13 mouse cellular contexts compared by ENCODE assay signal in genomic region chr19:42016251-42016650, GRCm38 (mm10). TPM values are rescaled to one million over a fixed set of nuclear protein-coding genes. Genes with fewer than 3 reads are reported as not detected.
DNase-seq lines count a peak whose midpoint lies in the region; ATAC-seq and TF ChIP-seq lines count a peak whose summit lies in the region.
"Had no signal": no experiment of that assay in that cellular context is flagged by ENCODE, and none has a peak within 500 bp of the region (broad histone marks: within the 10 kb centered on the region; RNA-seq: fewer than 3 reads in every experiment).

No protein-coding gene starts in this region.

- H3K27ac ChIP-seq in gastrocnemius, adult 2 months: peak overlapping the region; percentile 87
- 0 out of 2 replicates have a peak overlapping the region, but pooled peaks have one; percentile 15 for H3K27ac ChIP-seq in intestine, embryonic 16.5 days (ENCODE audit: low read length)
- H3K27ac ChIP-seq in intestine, embryonic 15.5 days: no peak overlapping the region
- H3K27ac ChIP-seq in limb, embryonic 14.5 days (replicated peaks; ENCODE audit: low read depth, low read length): peak overlapping the region; percentile 73
- H3K27ac ChIP-seq in neural tube, embryonic 15.5 days (replicated peaks): no peak overlapping the region; the same call in 1 of the 2 replicates

- H3K9me3 ChIP-seq in intestine, embryonic 16.5 days (ENCODE audit: control insufficient read depth, low read length): no peaks in the 10 kb centered on the region
- no peaks in the 10 kb centered on the region for H3K9me3 ChIP-seq in intestine, embryonic 15.5 days
- no peaks in the 10 kb centered on the region for H3K9me3 ChIP-seq in limb, embryonic 14.5 days (ENCODE audit: control insufficient read depth, low read length)
- H3K9me3 ChIP-seq in neural tube, embryonic 15.5 days (replicated peaks): no peaks in the 10 kb centered on the region
- H3K9me3 ChIP-seq: forebrain, embryonic 12.5 days; G1E; midbrain, embryonic 12.5 days had no signal

- no peak for DNase-seq in gastrocnemius, adult 2 months
- no peak for DNase-seq in gastrocnemius, postnatal 14 days
- DNase-seq in adipocyte (ENCODE audit: low spot score): peak; percentile 42
- no peak for DNase-seq in limb, embryonic 14.5 days (ENCODE audit: low spot score)
- DNase-seq: kidney, adult 11 months had no signal

- peaks cover 5% of the 10 kb centered on the region for H3K4me1 ChIP-seq in intestine, embryonic 16.5 days (ENCODE audit: control insufficient read depth, insufficient read depth, low read length)
- peaks cover 10% of the 10 kb centered on the region; the same call in 1 of the 2 replicates for H3K4me1 ChIP-seq in intestine, embryonic 15.5 days (replicated peaks)
- peaks cover 27% of the 10 kb centered on the region for H3K4me1 ChIP-seq in limb, embryonic 14.5 days (ENCODE audit: control insufficient read depth, insufficient read depth, low read length)
- H3K4me1 ChIP-seq in neural tube, embryonic 15.5 days: peaks cover 19% of the 10 kb centered on the region

- intact Hi-C loops in gastrocnemius, adult 2 months (cut with DNase I): no loop called here
- intact Hi-C loops in gastrocnemius, postnatal 14 days (cut with DNase I; ENCODE audit: low total_unique reads): no loop called here

- H3K27me3 ChIP-seq in intestine, embryonic 16.5 days (replicated peaks; ENCODE audit: control insufficient read depth, insufficient read depth, low read length): no peaks in the 10 kb centered on the region
- H3K27me3 ChIP-seq in intestine, embryonic 15.5 days (replicated peaks): no peaks in the 10 kb centered on the region
- H3K27me3 ChIP-seq in limb, embryonic 14.5 days (ENCODE audit: control insufficient read depth, insufficient read depth, low read length): no peaks in the 10 kb centered on the region
- H3K27me3 ChIP-seq in neural tube, embryonic 15.5 days (replicated peaks): no peaks in the 10 kb centered on the region
- H3K27me3 ChIP-seq: forebrain, embryonic 12.5 days; midbrain, embryonic 12.5 days had no signal

- H3K4me3 ChIP-seq in gastrocnemius, adult 2 months: no peak overlapping the region
- H3K4me3 ChIP-seq in intestine, embryonic 16.5 days (ENCODE audit: low read length): no peak overlapping the region
- no peak overlapping the region for H3K4me3 ChIP-seq in intestine, embryonic 15.5 days (replicated peaks)
- H3K4me3 ChIP-seq in limb, embryonic 14.5 days (replicated peaks; ENCODE audit: low read length): no peak overlapping the region
- H3K4me3 ChIP-seq in neural tube, embryonic 15.5 days (replicated peaks): no peak overlapping the region
- H3K4me3 ChIP-seq: forebrain, embryonic 12.5 days; midbrain, embryonic 12.5 days had no signal

- no peak overlapping the region for H3K4me2 ChIP-seq in intestine, embryonic 16.5 days (ENCODE audit: low read depth, low read length)
- H3K4me2 ChIP-seq in intestine, embryonic 15.5 days (replicated peaks): no peak overlapping the region
- no peak overlapping the region for H3K4me2 ChIP-seq in limb, embryonic 14.5 days (replicated peaks; ENCODE audit: low read depth, low read length, severe bottlenecking)
- H3K4me2 ChIP-seq in neural tube, embryonic 15.5 days: no peak overlapping the region
- H3K4me2 ChIP-seq: forebrain, embryonic 12.5 days; midbrain, embryonic 12.5 days had no signal

- TF ChIP-seq CTCF in gastrocnemius, adult 2 months (IDR thresholded peaks at IDR 0.05): no peak

- TF ChIP-seq POLR2A in limb, embryonic 14.5 days (IDR thresholded peaks at IDR 0.05; ENCODE audit: borderline replicate concordance, extremely low read depth, insufficient read depth, insufficient read length): no peak

- 81% methylated on average over 4 of the region's 4 CpGs for WGBS in intestine, embryonic 16.5 days
- 85% methylated on average over 4 of the region's 4 CpGs for WGBS in intestine, embryonic 15.5 days
- WGBS in limb, embryonic 14.5 days: 59% methylated on average over 4 of the region's 4 CpGs
- WGBS in neural tube, embryonic 15.5 days: 48% methylated on average over 4 of the region's 4 CpGs

- no peaks in the 10 kb centered on the region for H3K36me3 ChIP-seq in intestine, embryonic 16.5 days (ENCODE audit: control insufficient read depth, insufficient read depth, low read length)
- no peaks in the 10 kb centered on the region for H3K36me3 ChIP-seq in intestine, embryonic 15.5 days
- 0 out of 2 replicates have a peak, but pooled peaks cover 3% of the 10 kb centered on the region for H3K36me3 ChIP-seq in limb, embryonic 14.5 days (ENCODE audit: control insufficient read depth, insufficient read depth, low read length)
- no peaks in the 10 kb centered on the region for H3K36me3 ChIP-seq in neural tube, embryonic 15.5 days
- H3K36me3 ChIP-seq: forebrain, embryonic 12.5 days; G1E; midbrain, embryonic 12.5 days had no signal

- no peak for ATAC-seq in intestine, embryonic 16.5 days
- ATAC-seq in intestine, embryonic 15.5 days: no peak
- ATAC-seq in limb, embryonic 14.5 days (ENCODE audit: low FRiP score, low read depth): no peak
- no peak for ATAC-seq in neural tube, embryonic 15.5 days (ENCODE audit: low FRiP score)
- ATAC-seq in megakaryocyte, adult 5-6 weeks (ENCODE audit: poor library complexity, severe bottlenecking): no peak

- no peak overlapping the region for H3K9ac ChIP-seq in intestine, embryonic 16.5 days (ENCODE audit: low read depth, low read length)
- no peak overlapping the region for H3K9ac ChIP-seq in intestine, embryonic 15.5 days
- no peak overlapping the region for H3K9ac ChIP-seq in limb, embryonic 14.5 days (ENCODE audit: low read depth, low read length, severe bottlenecking)
- H3K9ac ChIP-seq in neural tube, embryonic 15.5 days (replicated peaks): no peak overlapping the region
- H3K9ac ChIP-seq: forebrain, embryonic 12.5 days; midbrain, embryonic 12.5 days had no signal

RNA-seq across cellular contexts. Expression of gene Ankrd2, which starts 19.5 kb away (rescaled TPM):
- 100 to 1,000 TPM; 154 to 235 TPM for total RNA-seq in gastrocnemius, adult 2 months (2021)
- 100 to 1,000 TPM; 113 to 188 TPM for total RNA-seq in gastrocnemius, postnatal 14 days (2021)
- polyA plus RNA-seq in intestine, embryonic 16.5 days (2015; fragmentation: Nextera tagmentation; extraction: Ambion mirVana): 0.16 TPM in 1 of 2 replicates, not detected in the other
- polyA plus RNA-seq in intestine, embryonic 15.5 days (2015; fragmentation: Nextera tagmentation; extraction: Ambion mirVana): 0.18 TPM in 1 of 2 replicates, not detected in the other
- polyA plus RNA-seq in limb, embryonic 14.5 days (2012; rRNA removed): 0.58 and 0.96 TPM in 2 replicates
- polyA plus RNA-seq in limb, embryonic 14.5 days (2014; fragmentation: Nextera tagmentation; extraction: Ambion mirVana): 0.66 and 1.5 TPM in 2 replicates
- 1.1 and 1.3 TPM in 2 replicates for polyA plus RNA-seq in neural tube, embryonic 15.5 days (2015; fragmentation: Nextera tagmentation; extraction: Ambion mirVana)
- total RNA-seq in megakaryocyte, adult 5-6 weeks (2015): not detected in 2 replicates
- total RNA-seq in megakaryocyte, adult 5-6 weeks (2017): not detected in 2 replicates
- total RNA-seq: G1E; layer of hippocampus, postnatal 36 days had no signal
- polyA plus RNA-seq: G1E; midbrain, embryonic 12.5 days had no signal

RNA-seq across cellular contexts. Expression of gene Hoga1, which starts 29.2 kb away (rescaled TPM):
- 1 to 10 TPM; 2.9 to 3.1 TPM for total RNA-seq in gastrocnemius, adult 2 months (2021)
- 1 to 10 TPM; 3.3 to 4.3 TPM for total RNA-seq in gastrocnemius, postnatal 14 days (2021)
- 2.2 and 2.7 TPM in 2 replicates for polyA plus RNA-seq in intestine, embryonic 16.5 days (2015; fragmentation: Nextera tagmentation; extraction: Ambion mirVana)
- 1.6 and 1.7 TPM in 2 replicates for polyA plus RNA-seq in intestine, embryonic 15.5 days (2015; fragmentation: Nextera tagmentation; extraction: Ambion mirVana)
- 3.5 and 3.7 TPM in 2 replicates for polyA plus RNA-seq in limb, embryonic 14.5 days (2012; rRNA removed)
- polyA plus RNA-seq in limb, embryonic 14.5 days (2014; fragmentation: Nextera tagmentation; extraction: Ambion mirVana): 2.0 and 2.4 TPM in 2 replicates
- polyA plus RNA-seq in neural tube, embryonic 15.5 days (2015; fragmentation: Nextera tagmentation; extraction: Ambion mirVana): 1.7 and 1.8 TPM in 2 replicates
- total RNA-seq in megakaryocyte, adult 5-6 weeks (2015): not detected in 2 replicates
- total RNA-seq in megakaryocyte, adult 5-6 weeks (2017): 0.20 and 1.2 TPM in 2 replicates
- total RNA-seq: G1E had no signal
- polyA plus RNA-seq: G1E had no signal

RNA-seq across cellular contexts. Expression of gene Ubtd1, which starts 34.7 kb away (rescaled TPM):
- total RNA-seq in gastrocnemius, adult 2 months (2021): 10 to 100 TPM; 14.5 to 15.1 TPM
- 10 to 100 TPM; 14.8 to 17.4 TPM for total RNA-seq in gastrocnemius, postnatal 14 days (2021)
- 11.2 and 13.3 TPM in 2 replicates for polyA plus RNA-seq in intestine, embryonic 16.5 days (2015; fragmentation: Nextera tagmentation; extraction: Ambion mirVana)
- 12.2 and 12.4 TPM in 2 replicates for polyA plus RNA-seq in intestine, embryonic 15.5 days (2015; fragmentation: Nextera tagmentation; extraction: Ambion mirVana)
- polyA plus RNA-seq in limb, embryonic 14.5 days (2012; rRNA removed): 38.9 and 50.1 TPM in 2 replicates
- 19.4 and 19.7 TPM in 2 replicates for polyA plus RNA-seq in limb, embryonic 14.5 days (2014; fragmentation: Nextera tagmentation; extraction: Ambion mirVana)
- polyA plus RNA-seq in neural tube, embryonic 15.5 days (2015; fragmentation: Nextera tagmentation; extraction: Ambion mirVana): 13.9 and 14.5 TPM in 2 replicates
- total RNA-seq in megakaryocyte, adult 5-6 weeks (2015): 15.1 and 17.0 TPM in 2 replicates
- 11.9 and 12.2 TPM in 2 replicates for total RNA-seq in megakaryocyte, adult 5-6 weeks (2017)

RNA-seq across cellular contexts. Expression of gene Mms19, which starts 35.3 kb away (rescaled TPM):
- 10 to 100 TPM in 1 of 2 experiments, 1 to 10 TPM in 1; 8.8 to 10.5 TPM for total RNA-seq in gastrocnemius, adult 2 months (2021)
- total RNA-seq in gastrocnemius, postnatal 14 days (2021): 1 to 10 TPM; 8.0 to 9.1 TPM
- 27.8 and 28.4 TPM in 2 replicates for polyA plus RNA-seq in intestine, embryonic 16.5 days (2015; fragmentation: Nextera tagmentation; extraction: Ambion mirVana)
- polyA plus RNA-seq in intestine, embryonic 15.5 days (2015; fragmentation: Nextera tagmentation; extraction: Ambion mirVana): 26.5 and 26.8 TPM in 2 replicates
- polyA plus RNA-seq in limb, embryonic 14.5 days (2012; rRNA removed): 83.7 and 102 TPM in 2 replicates
- 30.0 and 36.1 TPM in 2 replicates for polyA plus RNA-seq in limb, embryonic 14.5 days (2014; fragmentation: Nextera tagmentation; extraction: Ambion mirVana)
- 31.0 and 35.8 TPM in 2 replicates for polyA plus RNA-seq in neural tube, embryonic 15.5 days (2015; fragmentation: Nextera tagmentation; extraction: Ambion mirVana)
- 18.5 and 24.7 TPM in 2 replicates for total RNA-seq in megakaryocyte, adult 5-6 weeks (2015)
- total RNA-seq in megakaryocyte, adult 5-6 weeks (2017): 21.7 and 33.8 TPM in 2 replicates

RNA-seq across cellular contexts. Expression of gene 4933411K16Rik, which starts 35.8 kb away (rescaled TPM):
- under 1 TPM; 0.28 to 0.33 TPM for total RNA-seq in gastrocnemius, adult 2 months (2021)
- under 1 TPM; 0.25 to 0.42 TPM for total RNA-seq in gastrocnemius, postnatal 14 days (2021)
- 0.16 TPM in 1 of 2 replicates, not detected in the other for polyA plus RNA-seq in intestine, embryonic 16.5 days (2015; fragmentation: Nextera tagmentation; extraction: Ambion mirVana)
- not detected in 2 replicates for polyA plus RNA-seq in intestine, embryonic 15.5 days (2015; fragmentation: Nextera tagmentation; extraction: Ambion mirVana)
- polyA plus RNA-seq in limb, embryonic 14.5 days (2012; rRNA removed): 0.34 and 0.49 TPM in 2 replicates
- polyA plus RNA-seq in limb, embryonic 14.5 days (2014; fragmentation: Nextera tagmentation; extraction: Ambion mirVana): 0.33 TPM in 1 of 2 replicates, not detected in the other
- not detected in 2 replicates for polyA plus RNA-seq in neural tube, embryonic 15.5 days (2015; fragmentation: Nextera tagmentation; extraction: Ambion mirVana)
- not detected in 2 replicates for total RNA-seq in megakaryocyte, adult 5-6 weeks (2015)
- total RNA-seq in megakaryocyte, adult 5-6 weeks (2017): not detected in 2 replicates
- total RNA-seq: G1E had no signal
- polyA plus RNA-seq: G1E; midbrain, embryonic 12.5 days had no signal

Comparison
In these comparisons a context has a peak if more than half of its experiments do, and no peak if none do; other contexts are left out.
1. H3K27ac ChIP-seq: peak in gastrocnemius, adult 2 months (single experiment), intestine, embryonic 16.5 days (single experiment) and limb, embryonic 14.5 days (single experiment); none in intestine, embryonic 15.5 days (single experiment) and neural tube, embryonic 15.5 days (single experiment).